Mouse (Mus musculus): ENCODE results near the gene Dhrs3.

DNA sequence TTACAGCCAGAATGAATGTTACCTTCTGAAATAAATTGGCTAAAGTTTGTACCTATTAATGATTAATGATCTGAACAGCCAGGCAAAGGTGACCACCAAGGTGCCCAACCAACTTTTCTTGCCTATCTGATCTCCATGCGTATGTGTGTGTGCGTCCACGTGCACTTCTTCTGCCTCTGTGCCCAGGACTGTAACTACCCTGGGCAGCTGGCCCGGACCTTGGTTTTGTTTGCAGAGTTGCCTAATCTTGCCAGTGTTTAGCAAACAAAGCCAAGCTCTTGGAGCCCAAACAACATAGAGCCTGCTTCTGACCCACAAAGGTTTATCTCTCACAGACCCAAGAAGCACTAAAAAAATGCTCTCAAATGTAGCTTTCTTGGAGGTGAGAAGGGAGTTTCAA, 64.6 kb downstream of the Dhrs3 start:
- no peak for TF ChIP-seq POLR2A (IDR thresholded peaks at IDR 0.05; ENCODE audit: low read depth, low read length)
- no peak for TF ChIP-seq USF2 (conservative IDR thresholded peaks at IDR 0.05; ENCODE audit: low read depth, low read length)
- TF ChIP-seq CTCF (conservative IDR thresholded peaks at IDR 0.05 in 1 of 2, IDR thresholded peaks at IDR 0.05 in 1 of 2; ENCODE audit: low read depth in 2 of 2, low read length in 2 of 2): no peak
- no peak for TF ChIP-seq CHD1 (IDR thresholded peaks at IDR 0.05; ENCODE audit: low read depth, low read length)
- TF ChIP-seq SMC3 (IDR thresholded peaks at IDR 0.05; ENCODE audit: low read depth, low read length): no peak
- no peak for TF ChIP-seq EP300 (IDR thresholded peaks at IDR 0.05; ENCODE audit: low read length)
- no peak for TF ChIP-seq E2F4 (IDR thresholded peaks at IDR 0.05; ENCODE audit: insufficient replicate concordance, low read depth, low read length)
- TF ChIP-seq JUND (conservative IDR thresholded peaks at IDR 0.05; ENCODE audit: low read depth, low read length): no peak
- TF ChIP-seq HCFC1 (IDR thresholded peaks at IDR 0.05; ENCODE audit: low read depth, low read length): no peak
- TF ChIP-seq USF1 (IDR thresholded peaks at IDR 0.05; ENCODE audit: low read depth, low read length): no peak
